Mouse (Mus musculus) erythroblast, embryonic 14.5 days (primary cell): Measurements from ENCODE around the gene Bzw1.

Experiments used
- GATA1 ChIP-seq: IDR thresholded peaks from 2 replicates; pipeline ENCODE4 v1.6.1; 2012; ENCODE audit warnings: low read length, inconsistent platforms, mixed read lengths
- TAL1 ChIP-seq: IDR thresholded peaks from 3 replicates; pipeline ENCODE4 v1.6.1; 2012; ENCODE audit warnings: low read length, inconsistent platforms, mixed read lengths

- TF ChIP-seq TAL1 (no peak), GATA1 (no peak)
Measured at GRCm38 (mm10) chr1:58420961-58421360, 28.3 kb downstream of the Bzw1 start.
